Mouse (Mus musculus) neural tube, embryonic 15.5 days (tissue): ENCODE measurements at regions not wholly inside any gene's neighbourhood (a gene's known extent, or its start where the extent isn't known, plus 50 kb on each side); places are given as distances from the start of the nearest gene placed in this dataset.
"Not testable (repeated sequence)": the region's sequence is repeated elsewhere in the genome, so short reads cannot be mapped to it uniquely, and the experiment has no call there.

Experiments used
- ATAC-seq: fragments of 200-750 bp; cut with Nextera tagmentation; 2 replicates; pipeline ENCODE4 v1.8.0; 2017; ENCODE audit warnings: mild to moderate bottlenecking, moderate TSS enrichment, moderate library complexity; ENCODE audit not compliant: low FRiP score
- H3K27ac ChIP-seq: fragments of 300-500 bp; sonication (generic); replicated peaks from 2 replicates; pipeline ENCODE4 v1.5.1; 2015; ENCODE audit warnings: mild to moderate bottlenecking, inconsistent platforms
- H3K27me3 ChIP-seq: fragments of 300-500 bp; sonication (generic); replicated peaks from 2 replicates; pipeline ENCODE4 v1.6.1; 2015; ENCODE audit warnings: inconsistent platforms
- H3K36me3 ChIP-seq: fragments of 300-500 bp; sonication (generic); 2 replicates; pipeline ENCODE4 v1.6.1; 2015; ENCODE audit warnings: inconsistent platforms
- H3K4me1 ChIP-seq: fragments of 300-500 bp; sonication (generic); 2 replicates; pipeline ENCODE4 v1.6.1; 2015; ENCODE audit warnings: inconsistent platforms
- H3K4me2 ChIP-seq: fragments of 300-500 bp; sonication (generic); 2 replicates; pipeline ENCODE4 v1.6.1; 2015; ENCODE audit warnings: inconsistent platforms, mild to moderate bottlenecking, moderate library complexity
- H3K4me3 ChIP-seq: fragments of 300-500 bp; sonication (generic); replicated peaks from 2 replicates; pipeline ENCODE4 v1.5.1; 2015; ENCODE audit warnings: mild to moderate bottlenecking, inconsistent platforms
- H3K9ac ChIP-seq: fragments of 300-500 bp; sonication (generic); replicated peaks from 2 replicates; pipeline ENCODE4 v1.6.1; 2015; ENCODE audit warnings: mild to moderate bottlenecking, inconsistent platforms
- H3K9me3 ChIP-seq: fragments of 300-500 bp; sonication (generic); replicated peaks from 2 replicates; pipeline ENCODE4 v1.6.1; 2016; ENCODE audit warnings: inconsistent platforms
- whole genome bisulfite sequencing: fragments of 180-500 bp; shearing (Covaris S2); methylation state at CpG from one replicate; pipeline ENCODE4 v1.1.7; 2015; ENCODE audit warnings: mixed read lengths; 5-methylcytosine and 5-hydroxymethylcytosine counted together

DNA sequence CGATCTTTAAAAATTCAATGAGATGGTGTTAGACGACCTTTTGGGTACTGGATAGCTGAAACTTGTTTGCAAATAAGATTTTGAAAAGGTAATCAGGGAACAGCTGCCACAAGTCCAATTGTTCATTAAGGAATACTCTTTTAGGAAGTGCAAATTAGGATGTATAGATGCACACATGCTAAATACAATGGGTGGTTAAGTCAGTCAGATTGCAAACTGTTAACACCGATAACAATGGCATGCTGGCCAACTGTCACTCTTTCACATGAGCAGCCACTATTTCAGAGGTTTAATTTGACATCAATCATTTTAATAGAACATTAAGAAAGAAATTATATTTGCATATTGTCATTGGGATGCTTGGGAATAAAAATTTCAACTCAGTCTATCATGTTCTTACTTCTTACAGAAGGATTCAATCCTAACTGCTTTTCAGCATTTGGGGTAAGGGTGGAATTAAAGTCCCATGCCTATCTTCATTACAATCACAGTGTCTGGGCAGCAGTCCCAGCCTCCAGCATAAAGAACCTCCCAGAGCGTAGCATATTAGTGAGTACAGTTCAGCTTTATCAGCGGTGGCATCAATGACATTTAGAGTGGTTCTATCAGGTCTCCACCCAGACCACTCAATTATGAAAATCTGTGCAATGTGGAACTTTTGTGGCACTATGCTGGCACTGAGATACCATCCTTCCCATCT is 385.8 kb upstream of the Slc39a10 start:
- Histone ChIP-seq H3K4me1 (peaks cover 9% of the 10 kb centered on the region), H3K27me3 (no peaks in the 10 kb centered on the region), H3K27ac (peak overlapping the region; percentile 72), H3K9me3 (no peaks in the 10 kb centered on the region), H3K9ac (no peak overlapping the region), H3K4me3 (no peak overlapping the region), H3K4me2 (peak overlapping the region; percentile 26; the same call in 1 of the 2 replicates), H3K36me3 (no peaks in the 10 kb centered on the region)
- WGBS = 36% methylated on average over 5 of the region's 5 CpGs
- peak; percentile 60; the same call in 1 of the 2 replicates for ATAC-seq

DNA sequence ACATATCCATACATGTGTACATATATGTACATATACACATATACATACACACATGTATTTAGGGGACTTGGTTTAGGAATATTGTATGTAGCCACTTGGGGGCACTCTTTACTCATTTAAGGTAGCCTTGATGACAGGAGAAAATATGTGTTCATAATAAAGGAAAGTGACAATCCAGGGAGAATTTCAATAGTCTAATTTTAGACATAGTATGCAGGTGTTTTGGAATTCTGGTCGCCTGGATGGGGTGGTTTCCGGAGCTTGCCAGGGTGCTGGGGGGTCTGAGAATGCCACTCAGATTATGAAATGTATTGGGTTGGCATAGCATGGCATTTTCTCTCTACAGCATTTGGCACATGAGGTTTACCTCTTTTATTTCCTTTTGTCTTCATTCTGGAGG is 385.2 kb upstream of the Slc39a10 start:
- Histone ChIP-seq H3K36me3 (no peaks in the 10 kb centered on the region), H3K27ac (peak overlapping the region; percentile 72), H3K4me3 (no peak overlapping the region), H3K27me3 (no peaks in the 10 kb centered on the region), H3K9me3 (no peaks in the 10 kb centered on the region), H3K9ac (no peak overlapping the region), H3K4me2 (peak overlapping the region; percentile 26; the same call in 1 of the 2 replicates), H3K4me1 (peaks cover 9% of the 10 kb centered on the region)
- 7% methylated on average over 2 of the region's 2 CpGs for whole genome bisulfite sequencing
- peak; percentile 85 for ATAC-seq

DNA sequence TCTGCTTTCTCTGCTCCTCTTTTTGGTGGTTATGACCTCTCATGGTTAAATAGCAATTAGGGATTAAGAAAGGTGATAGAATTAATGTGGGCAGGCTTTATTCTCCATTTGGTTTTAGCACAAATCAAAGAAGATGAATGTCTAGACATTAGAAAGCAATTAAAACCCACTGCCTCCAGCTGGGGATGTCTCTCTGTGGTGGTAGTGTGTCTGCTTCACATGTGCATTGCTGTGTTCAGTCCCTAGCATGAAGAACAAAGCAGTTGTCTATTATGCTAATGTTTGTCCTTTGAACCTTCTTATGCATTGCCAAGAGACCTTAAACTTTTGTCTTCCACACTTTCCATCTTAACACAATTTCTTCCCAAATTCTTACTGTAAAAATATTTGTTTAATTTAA is 379.5 kb upstream of the Slc39a10 start:
- H3K36me3 ChIP-seq = no peaks in the 10 kb centered on the region
- no peak for ATAC-seq
- no peak overlapping the region for H3K4me2 ChIP-seq
- H3K27me3 ChIP-seq = no peaks in the 10 kb centered on the region
- no peaks in the 10 kb centered on the region for H3K9me3 ChIP-seq
- H3K27ac ChIP-seq = no peak overlapping the region
- no peak overlapping the region for H3K4me3 ChIP-seq
- no peak overlapping the region for H3K9ac ChIP-seq
- H3K4me1 ChIP-seq = no peaks in the 10 kb centered on the region

DNA sequence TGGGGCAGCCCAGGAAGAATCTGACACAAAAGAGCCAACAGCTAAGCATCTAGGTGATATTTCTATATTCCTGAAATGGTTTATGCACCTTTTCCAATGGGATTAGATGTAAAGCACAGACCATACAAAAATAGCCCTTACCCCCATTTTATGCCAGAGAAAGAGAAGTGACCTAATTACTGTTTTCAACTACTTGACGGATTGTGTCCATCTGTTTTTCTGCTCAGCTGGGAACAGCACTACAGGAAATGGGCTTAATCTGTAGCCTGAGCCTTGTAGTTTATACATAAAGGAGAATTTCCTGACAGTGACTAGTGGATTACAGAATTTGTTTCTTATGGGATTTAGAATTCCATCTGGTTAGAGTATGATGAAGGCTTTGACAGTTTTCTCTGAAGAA is 371.0 kb upstream of the Slc39a10 start:
- H3K9ac ChIP-seq = no peak overlapping the region
- no peaks in the 10 kb centered on the region for H3K4me1 ChIP-seq
- no peaks in the 10 kb centered on the region for H3K9me3 ChIP-seq
- no peak for ATAC-seq
- WGBS = 69% methylated on average over 1 of the region's 1 CpGs
- H3K27ac ChIP-seq = no peak overlapping the region
- no peak overlapping the region for H3K4me2 ChIP-seq
- H3K4me3 ChIP-seq = no peak overlapping the region
- no peaks in the 10 kb centered on the region for H3K36me3 ChIP-seq
- H3K27me3 ChIP-seq = no peaks in the 10 kb centered on the region

DNA sequence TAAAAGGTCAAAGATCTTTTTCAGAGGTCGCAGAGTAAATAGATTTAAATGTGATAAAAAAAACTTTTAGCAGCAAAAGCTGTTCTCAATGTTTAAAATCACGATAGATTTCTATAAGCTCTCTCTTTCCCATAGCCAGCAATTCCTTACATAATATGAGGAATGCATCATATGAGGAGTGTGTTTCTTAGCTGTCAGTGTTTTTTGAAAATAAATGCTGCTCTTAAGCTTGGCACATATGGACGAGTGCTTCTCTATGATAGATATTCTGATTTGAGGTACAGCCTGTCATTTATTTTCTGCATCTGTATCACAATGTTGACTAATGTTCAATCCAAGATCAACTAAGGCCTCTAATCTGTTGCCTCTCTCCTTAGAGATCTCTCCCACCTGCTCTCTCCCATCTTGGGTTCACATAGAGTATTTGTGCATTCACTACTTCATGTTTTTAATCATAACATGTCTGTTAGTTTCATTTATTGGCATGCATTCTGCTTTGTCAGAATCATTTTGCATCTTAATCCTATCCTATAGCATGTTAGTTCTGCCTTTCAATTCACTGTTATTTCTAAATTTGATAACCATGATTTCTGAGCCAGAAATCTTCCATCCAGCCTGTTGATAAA is 369.0 kb upstream of the Slc39a10 start:
- no peak overlapping the region for H3K9ac ChIP-seq
- no peaks in the 10 kb centered on the region for H3K36me3 ChIP-seq
- no peak overlapping the region for H3K27ac ChIP-seq
- no peak overlapping the region for H3K4me3 ChIP-seq
- H3K4me2 ChIP-seq = no peak overlapping the region
- no peaks in the 10 kb centered on the region for H3K4me1 ChIP-seq
- WGBS = 82% methylated on average over 3 of the region's 3 CpGs
- no peaks in the 10 kb centered on the region for H3K27me3 ChIP-seq
- no peak for ATAC-seq
- no peaks in the 10 kb centered on the region for H3K9me3 ChIP-seq

DNA sequence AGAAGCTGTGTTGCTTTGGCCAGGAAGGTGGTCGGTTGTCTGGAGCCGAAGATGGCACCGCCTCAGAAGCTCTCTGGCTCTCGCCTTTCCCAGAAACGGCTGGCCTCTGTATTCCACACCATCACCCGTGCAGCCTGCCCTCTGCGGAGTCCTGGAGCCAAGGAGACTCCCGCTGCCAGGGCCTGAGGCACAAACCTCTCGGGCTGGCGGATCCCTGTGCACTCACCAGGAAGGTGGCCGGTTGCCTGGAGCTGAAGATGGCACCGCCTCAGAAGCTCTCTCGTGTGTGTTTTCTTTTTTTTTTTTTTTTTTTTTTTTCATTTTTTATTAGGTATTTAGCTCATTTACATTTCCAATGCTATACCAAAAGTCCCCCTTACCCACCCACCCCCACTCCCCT is 358.1 kb upstream of the Slc39a10 start:
- 91% methylated on average over 13 of the region's 13 CpGs for WGBS
- H3K9me3 ChIP-seq, H3K9ac ChIP-seq, H3K27me3 ChIP-seq, H3K4me1 ChIP-seq, ATAC-seq, H3K4me2 ChIP-seq, H3K4me3 ChIP-seq, H3K27ac ChIP-seq, H3K36me3 ChIP-seq: not testable (repeated sequence)

DNA sequence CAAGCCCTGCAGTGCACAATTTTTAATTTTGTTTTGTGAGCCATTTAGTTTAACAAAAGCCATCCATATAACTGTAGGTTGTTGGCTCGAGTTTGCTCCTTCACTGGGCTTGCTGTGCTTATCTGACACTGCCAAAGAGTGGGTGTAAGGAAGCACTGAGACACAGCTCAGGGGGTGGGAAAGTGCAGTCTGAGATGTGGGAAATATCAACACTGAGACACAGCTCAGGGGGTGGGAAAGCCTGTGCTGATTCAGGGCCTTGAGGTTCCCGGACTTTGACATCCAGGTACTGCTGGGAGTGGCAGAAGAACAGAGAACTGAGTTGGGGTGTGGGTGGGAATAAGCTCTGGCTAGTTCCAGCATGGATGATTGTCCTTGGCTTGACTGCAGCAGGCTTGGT is 324.4 kb upstream of the Slc39a10 start:
- H3K9me3 ChIP-seq = no peaks in the 10 kb centered on the region
- no peaks in the 10 kb centered on the region for H3K36me3 ChIP-seq
- H3K4me3 ChIP-seq = no peak overlapping the region
- H3K4me1 ChIP-seq = no peaks in the 10 kb centered on the region
- ATAC-seq = no peak
- H3K4me2 ChIP-seq = no peak overlapping the region
- H3K27ac ChIP-seq = no peak overlapping the region
- no peaks in the 10 kb centered on the region for H3K27me3 ChIP-seq
- WGBS = 69% methylated on average over 2 of the region's 2 CpGs
- no peak overlapping the region for H3K9ac ChIP-seq

DNA sequence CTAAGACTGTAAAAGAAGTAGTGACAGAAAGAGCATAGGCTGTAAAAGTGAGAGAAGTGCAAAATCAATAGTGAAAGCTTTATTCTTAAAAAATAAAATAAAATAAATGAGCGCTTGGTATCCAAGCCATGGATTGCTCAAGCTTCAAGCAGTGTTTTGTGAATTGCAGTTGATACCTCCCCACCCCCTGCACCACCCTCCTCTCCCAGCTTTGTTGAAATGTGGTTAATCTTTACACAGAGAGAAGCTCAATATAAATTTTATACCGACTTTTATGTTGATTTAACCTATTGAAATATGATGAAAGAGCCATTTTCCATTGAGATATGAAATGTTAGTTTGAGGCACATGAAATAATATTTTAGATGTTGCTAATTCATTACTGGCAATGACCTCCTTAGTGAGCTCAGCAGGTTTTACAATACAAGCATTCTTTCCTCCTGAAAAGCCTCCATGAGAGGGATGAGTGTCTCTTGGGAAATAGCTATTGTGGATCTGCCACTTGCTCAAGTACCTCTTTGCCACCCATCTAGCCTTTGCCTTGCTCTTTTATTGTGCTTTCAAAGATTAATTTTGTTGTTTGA is 323.9 kb upstream of the Slc39a10 start:
- no peaks in the 10 kb centered on the region for H3K27me3 ChIP-seq
- WGBS = 79% methylated on average over 2 of the region's 2 CpGs
- H3K9ac ChIP-seq = no peak overlapping the region
- H3K4me1 ChIP-seq = no peaks in the 10 kb centered on the region
- ATAC-seq = no peak
- no peaks in the 10 kb centered on the region for H3K9me3 ChIP-seq
- no peak overlapping the region for H3K4me2 ChIP-seq
- H3K27ac ChIP-seq = no peak overlapping the region
- H3K36me3 ChIP-seq = no peaks in the 10 kb centered on the region
- no peak overlapping the region for H3K4me3 ChIP-seq

DNA sequence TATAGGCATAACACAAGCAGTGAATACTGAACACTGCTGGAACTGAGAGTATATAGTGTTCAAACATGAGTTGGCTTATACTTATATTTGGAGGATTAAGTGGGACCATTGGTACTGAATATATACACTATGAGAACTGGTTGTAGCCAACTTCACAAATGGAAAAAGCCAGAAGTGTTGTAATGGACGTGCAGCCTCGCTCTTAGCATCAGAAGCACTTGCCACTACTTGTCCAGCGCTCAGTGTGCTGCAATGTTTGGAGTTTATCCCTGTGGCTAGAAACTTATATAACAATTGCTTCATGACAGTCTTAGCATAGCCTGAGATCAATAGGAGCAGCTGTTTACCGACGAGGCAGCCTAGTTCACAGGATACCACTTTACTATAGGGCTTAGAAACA is 320.8 kb upstream of the Slc39a10 start:
- no peak for ATAC-seq
- 89% methylated on average over 5 of the region's 5 CpGs for WGBS
- no peaks in the 10 kb centered on the region for H3K27me3 ChIP-seq

DNA sequence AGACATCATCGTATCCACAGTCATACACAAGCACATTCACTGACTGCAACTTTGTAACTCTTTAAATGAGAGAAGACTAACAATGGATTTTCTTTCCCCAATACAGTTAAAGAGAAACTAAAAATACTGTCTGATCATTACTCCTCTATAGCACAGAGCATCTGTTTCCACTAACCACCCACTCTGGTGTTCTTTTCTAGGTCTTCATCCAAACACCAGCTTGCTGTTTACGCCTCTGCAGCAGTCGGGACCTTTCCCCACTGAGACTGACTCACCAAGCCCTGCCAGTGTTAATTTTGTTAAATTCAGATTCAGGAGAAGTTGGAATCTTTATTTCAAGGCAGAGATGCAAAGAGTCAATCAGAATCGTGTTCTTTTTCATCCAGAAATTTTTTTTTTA is 300.3 kb upstream of the Slc39a10 start:
- no peak for ATAC-seq
- H3K4me1 ChIP-seq = no peaks in the 10 kb centered on the region
- H3K9ac ChIP-seq = no peak overlapping the region
- 83% methylated on average over 4 of the region's 4 CpGs for WGBS
- no peak overlapping the region for H3K27ac ChIP-seq
- no peaks in the 10 kb centered on the region for H3K9me3 ChIP-seq
- no peak overlapping the region for H3K4me3 ChIP-seq
- H3K36me3 ChIP-seq = no peaks in the 10 kb centered on the region
- no peak overlapping the region for H3K4me2 ChIP-seq
- no peaks in the 10 kb centered on the region for H3K27me3 ChIP-seq

More for the DNA sequence above, 320.8 kb upstream of the Slc39a10 start:
- no peak overlapping the region for H3K4me2 ChIP-seq
- no peak overlapping the region for H3K4me3 ChIP-seq
- H3K27ac ChIP-seq = no peak overlapping the region
- H3K9me3 ChIP-seq = no peaks in the 10 kb centered on the region
- H3K4me1 ChIP-seq = no peaks in the 10 kb centered on the region
- no peak overlapping the region for H3K9ac ChIP-seq
- H3K36me3 ChIP-seq = no peaks in the 10 kb centered on the region

DNA sequence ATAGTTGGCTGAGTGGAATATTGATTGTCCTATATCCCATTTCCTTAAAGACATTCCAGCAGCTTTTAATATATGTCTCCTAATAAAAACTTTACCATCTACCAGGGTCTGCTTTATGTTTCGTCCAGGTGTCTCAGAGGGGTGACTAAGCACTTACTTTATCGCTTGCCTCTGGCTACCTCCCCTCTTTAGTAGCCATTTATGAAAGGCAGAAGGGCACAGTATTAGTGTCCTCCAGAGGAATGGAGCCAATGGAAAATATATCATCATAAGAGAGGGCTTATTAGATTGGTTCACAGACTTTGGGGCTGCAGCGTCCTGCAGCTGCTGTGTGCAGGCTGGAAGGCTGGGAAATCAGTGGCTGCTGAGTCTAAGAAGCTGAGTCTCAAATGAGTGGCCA is 271.8 kb upstream of the Slc39a10 start:
- Histone ChIP-seq H3K36me3 (no peaks in the 10 kb centered on the region), H3K4me1 (peaks cover 9% of the 10 kb centered on the region; the same call in 1 of the 2 replicates), H3K27me3 (no peaks in the 10 kb centered on the region), H3K4me2 (no peak overlapping the region), H3K9ac (no peak overlapping the region), H3K9me3 (no peaks in the 10 kb centered on the region), H3K4me3 (no peak overlapping the region), H3K27ac (peak overlapping the region; percentile 24; the same call in 1 of the 2 replicates)
- ATAC-seq = peak; percentile 89
- 48% methylated on average over 3 of the region's 3 CpGs for WGBS

DNA sequence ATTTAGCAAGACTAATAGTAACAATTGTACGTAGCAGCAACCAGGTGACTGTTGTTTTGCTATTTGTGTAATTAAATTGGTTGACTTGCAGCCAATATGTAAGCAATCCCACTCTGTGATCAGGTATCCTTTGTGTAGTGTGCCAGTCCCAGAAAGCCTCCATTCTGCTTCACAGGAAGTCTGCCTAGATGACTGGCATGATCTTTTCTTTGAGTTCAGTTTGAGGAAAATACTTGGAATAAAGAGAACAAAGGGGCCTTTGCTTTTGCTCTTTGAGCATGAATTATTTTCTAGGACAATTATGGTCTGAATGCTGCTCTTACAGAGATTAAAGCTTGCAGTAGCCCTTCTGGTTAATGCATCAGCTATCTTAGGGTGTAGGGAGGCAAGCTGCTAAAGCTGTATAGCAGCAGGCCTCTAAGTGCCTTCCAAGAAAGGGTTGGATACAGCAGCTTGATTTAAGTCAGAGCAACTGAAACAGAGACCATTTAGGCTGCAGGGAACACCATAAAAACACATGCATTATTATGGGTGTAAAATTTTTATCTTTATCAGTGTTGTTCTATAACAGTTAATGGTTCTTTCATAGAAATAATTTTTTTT is 271.3 kb upstream of the Slc39a10 start:
- 21% methylated on average over 1 of the region's 1 CpGs for WGBS

More for the DNA sequence above, 271.3 kb upstream of the Slc39a10 start:
- Histone ChIP-seq H3K4me2 (no peak overlapping the region), H3K27me3 (no peaks in the 10 kb centered on the region), H3K4me3 (no peak overlapping the region), H3K27ac (no peak overlapping the region; the same call in 1 of the 2 replicates), H3K9me3 (no peaks in the 10 kb centered on the region), H3K36me3 (no peaks in the 10 kb centered on the region), H3K4me1 (peaks cover 9% of the 10 kb centered on the region; the same call in 1 of the 2 replicates), H3K9ac (no peak overlapping the region)
- ATAC-seq = peak; percentile 87
